Mouse (Mus musculus) stomach, postnatal 0 days (tissue): ENCODE data around the gene Nos1.

Source experiments
- CTCF ChIP-seq: IDR thresholded peaks from 2 replicates; pipeline ENCODE4 v1.5.1; 2016; ENCODE audit warnings: antibody characterized with exemption, low read depth, mild to moderate bottlenecking, moderate library complexity
- EP300 ChIP-seq: optimal IDR thresholded peaks from 2 replicates; pipeline ENCODE3; 2016; ENCODE audit warnings: antibody characterized with exemption

DNA sequence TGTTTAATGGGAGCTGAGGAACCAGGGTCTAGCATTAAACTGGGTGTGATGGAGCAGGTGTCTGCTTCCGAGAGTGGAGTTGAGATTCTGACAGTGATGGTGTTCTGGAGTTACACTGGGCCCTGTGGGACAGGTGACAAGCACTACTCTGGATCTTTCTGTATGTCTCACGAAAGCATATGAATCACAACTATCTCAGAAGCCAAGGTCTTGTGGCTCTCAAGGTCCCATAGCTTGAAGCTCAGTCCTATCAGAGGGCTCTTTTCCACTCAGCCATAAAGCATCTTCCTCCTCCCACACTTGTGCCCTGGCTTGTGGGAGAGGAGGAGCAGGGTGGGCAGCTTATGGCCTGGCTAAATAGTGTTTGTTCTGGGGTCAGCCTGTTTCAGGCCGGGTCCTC is 210.1 kb downstream of the Nos1 start:
- TF ChIP-seq CTCF (no peak), EP300 (no peak)
